Mouse (Mus musculus): ENCODE data around the gene Rnft2. TPM values are rescaled to one million over a fixed set of nuclear protein-coding genes. Genes with fewer than 3 reads are reported as not detected.

Rnft2 gene
- polyA plus RNA-seq, 1 experiment from 2014 or later = 0.96 TPM

DNA sequence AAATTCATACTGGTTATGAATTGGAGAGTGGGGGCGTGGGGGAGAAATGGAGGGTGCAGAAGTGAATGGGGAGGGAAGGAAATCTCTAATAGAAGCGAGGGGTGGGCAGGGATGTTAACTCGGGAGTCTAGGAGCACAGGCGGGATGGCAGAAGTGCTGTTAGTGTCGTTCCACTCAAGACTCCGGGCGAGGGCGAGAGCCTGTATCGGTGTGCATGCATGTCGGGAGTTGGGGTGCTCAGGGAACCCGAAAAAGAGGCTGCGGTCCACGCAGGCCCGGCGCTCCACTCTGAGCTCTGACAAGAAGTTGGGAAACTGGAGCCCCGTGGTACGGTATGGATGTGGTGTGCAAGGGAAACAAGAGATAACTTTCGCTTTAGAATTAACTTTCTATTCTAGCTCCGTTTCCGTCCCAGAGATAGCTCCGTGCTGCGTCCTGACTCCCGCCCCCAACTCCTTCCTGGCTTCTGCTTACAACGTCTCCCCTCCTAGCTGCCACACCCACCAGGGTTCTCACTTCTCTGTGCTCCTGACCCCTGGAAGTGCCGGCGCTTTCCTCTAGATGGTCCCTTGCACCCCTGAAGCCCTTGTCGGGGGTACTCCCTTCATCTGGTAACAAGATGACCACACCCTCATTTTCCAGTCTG lies 72.7 kb downstream of the Rnft2 start:
- no peak overlapping the region for H3K27ac ChIP-seq (ENCODE audit: low read length)
- H3K27me3 ChIP-seq (ENCODE audit: control insufficient read depth, insufficient read depth, low read length) = peaks cover 71% of the 10 kb centered on the region
- under 1% methylated on average over 27 of the region's 27 CpGs for WGBS
- H3K9ac ChIP-seq (ENCODE audit: low read length) = peak overlapping the region; percentile 35; the same call in 1 of the 2 replicates
- H3K4me2 ChIP-seq (ENCODE audit: low read depth, low read length) = peak overlapping the region; percentile 77
- H3K4me3 ChIP-seq (ENCODE audit: low read length) = peak overlapping the region; percentile 59
- H3K4me1 ChIP-seq (ENCODE audit: control insufficient read depth, insufficient read depth, low read length) = peaks cover 19% of the 10 kb centered on the region
- peaks cover 5% of the 10 kb centered on the region for H3K9me3 ChIP-seq (replicated peaks; ENCODE audit: control insufficient read depth, low read length)
- no peak for ATAC-seq (replicated peaks; ENCODE audit: extremely low read depth, insufficient read depth, low FRiP score)
- no peaks in the 10 kb centered on the region for H3K36me3 ChIP-seq (ENCODE audit: control insufficient read depth, insufficient read depth)

DNA sequence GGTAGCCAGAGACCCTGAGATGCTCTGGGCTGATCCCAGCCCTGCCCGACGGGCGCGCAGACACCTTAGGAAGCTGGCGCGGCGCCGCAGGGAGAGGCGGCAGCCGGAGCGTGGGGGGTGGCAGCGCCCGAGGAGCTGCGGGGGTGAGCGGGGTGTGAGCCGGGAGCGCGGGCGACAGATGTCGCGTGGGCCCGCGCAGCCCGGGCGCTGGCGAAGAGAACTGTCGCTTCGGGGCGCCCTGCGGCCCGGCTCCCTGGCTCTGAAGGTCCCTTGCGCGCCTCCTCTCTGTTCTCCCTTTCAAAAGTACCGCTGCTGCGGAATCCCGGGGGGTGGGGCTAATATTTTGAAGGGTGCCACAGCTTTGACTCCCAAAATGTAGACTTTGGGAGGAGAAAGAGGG lies 73.3 kb downstream of the Rnft2 start:
- H3K27me3 ChIP-seq (ENCODE audit: control insufficient read depth, insufficient read depth, low read length) = peaks cover 73% of the 10 kb centered on the region
- H3K4me2 ChIP-seq (ENCODE audit: low read depth, low read length) = peak overlapping the region; percentile 77
- peak overlapping the region; percentile 31 for H3K9ac ChIP-seq (ENCODE audit: low read length)
- WGBS = 1% methylated on average over 36 of the region's 36 CpGs
- H3K36me3 ChIP-seq (ENCODE audit: control insufficient read depth, insufficient read depth) = no peaks in the 10 kb centered on the region
- peaks cover 19% of the 10 kb centered on the region for H3K4me1 ChIP-seq (ENCODE audit: control insufficient read depth, insufficient read depth, low read length)
- H3K27ac ChIP-seq (ENCODE audit: low read length) = no peak overlapping the region
- H3K9me3 ChIP-seq (replicated peaks; ENCODE audit: control insufficient read depth, low read length) = peaks cover 5% of the 10 kb centered on the region
- ATAC-seq (replicated peaks; ENCODE audit: extremely low read depth, insufficient read depth, low FRiP score) = no peak
- H3K4me3 ChIP-seq (ENCODE audit: low read length) = peak overlapping the region; percentile 59

DNA sequence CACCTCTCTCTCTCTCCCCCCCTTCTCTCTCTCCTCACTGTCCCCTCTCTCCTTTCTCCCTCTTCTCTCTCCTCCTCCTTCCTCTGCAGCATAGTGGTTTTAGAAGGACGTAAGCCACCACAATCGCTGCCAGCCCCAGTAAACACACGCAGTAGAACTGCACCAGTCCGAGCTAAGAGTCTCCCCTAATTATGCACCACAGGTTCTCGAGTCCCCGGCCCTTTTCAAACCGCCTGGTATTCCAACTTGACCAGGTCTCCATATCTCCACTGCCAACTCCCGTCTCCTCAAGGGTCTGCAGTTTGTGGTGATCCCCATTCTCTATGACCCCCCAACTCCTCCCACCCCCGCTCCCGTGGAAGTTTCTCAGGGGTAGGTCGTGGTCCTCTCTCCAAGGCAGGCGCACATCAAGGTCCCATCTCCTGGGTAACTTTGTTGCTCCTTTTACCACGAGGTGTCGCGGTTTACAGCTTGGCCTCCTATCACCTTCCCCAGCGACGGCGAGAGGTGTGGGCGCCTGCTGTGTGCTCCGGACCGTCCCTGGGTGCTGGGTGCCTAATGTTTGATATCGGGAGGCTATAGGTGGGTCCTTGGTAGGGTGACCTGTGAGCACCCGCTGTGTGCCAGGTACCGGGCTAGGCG lies 73.9 kb downstream of the Rnft2 start:
- no peak overlapping the region for H3K9ac ChIP-seq (ENCODE audit: low read length)
- no peak for ATAC-seq (replicated peaks; ENCODE audit: extremely low read depth, insufficient read depth, low FRiP score)

GRCm38 (mm10) chr5:118169222-118170221 lies 75.4 kb downstream of the Rnft2 start:
- Histone ChIP-seq H3K4me3 (ENCODE audit: low read length) (peak overlapping the region; percentile 51), H3K36me3 (ENCODE audit: control insufficient read depth, insufficient read depth) (no peaks in the 10 kb centered on the region), H3K9ac (ENCODE audit: low read length) (peak overlapping the region; percentile 52), H3K9me3 (replicated peaks; ENCODE audit: control insufficient read depth, low read length) (no peaks in the 10 kb centered on the region), H3K27ac (ENCODE audit: low read length) (no peak overlapping the region), H3K4me2 (ENCODE audit: low read depth, low read length) (peak overlapping the region; percentile 73), H3K4me1 (ENCODE audit: control insufficient read depth, insufficient read depth, low read length) (peaks cover 17% of the 10 kb centered on the region), H3K27me3 (ENCODE audit: control insufficient read depth, insufficient read depth, low read length) (peaks cover 69% of the 10 kb centered on the region)
- peak; percentile 9; the same call in 1 of the 2 replicates for ATAC-seq (replicated peaks; ENCODE audit: extremely low read depth, insufficient read depth, low FRiP score)
- WGBS = under 1% methylated on average over 83 of the region's 117 CpGs

More for the DNA sequence above, 73.9 kb downstream of the Rnft2 start:
- Histone ChIP-seq H3K4me3 (ENCODE audit: low read length) (peak overlapping the region; percentile 59), H3K9me3 (replicated peaks; ENCODE audit: control insufficient read depth, low read length) (peaks cover 5% of the 10 kb centered on the region), H3K4me2 (ENCODE audit: low read depth, low read length) (peak overlapping the region; percentile 77), H3K27me3 (ENCODE audit: control insufficient read depth, insufficient read depth, low read length) (peaks cover 73% of the 10 kb centered on the region), H3K36me3 (ENCODE audit: control insufficient read depth, insufficient read depth) (no peaks in the 10 kb centered on the region), H3K27ac (ENCODE audit: low read length) (no peak overlapping the region), H3K4me1 (ENCODE audit: control insufficient read depth, insufficient read depth, low read length) (peaks cover 19% of the 10 kb centered on the region)
- WGBS = under 1% methylated on average over 25 of the region's 25 CpGs

GRCm38 (mm10) chr5:118167561-118167995 lies 77.3 kb downstream of the Rnft2 start:
- Histone ChIP-seq H3K36me3 (ENCODE audit: control insufficient read depth, insufficient read depth) (no peaks in the 10 kb centered on the region), H3K27ac (ENCODE audit: low read length) (no peak overlapping the region), H3K9ac (ENCODE audit: low read length) (no peak overlapping the region), H3K9me3 (replicated peaks; ENCODE audit: control insufficient read depth, low read length) (no peaks in the 10 kb centered on the region), H3K4me2 (ENCODE audit: low read depth, low read length) (no peak overlapping the region), H3K27me3 (ENCODE audit: control insufficient read depth, insufficient read depth, low read length) (peaks cover 55% of the 10 kb centered on the region), H3K4me3 (ENCODE audit: low read length) (no peak overlapping the region), H3K4me1 (ENCODE audit: control insufficient read depth, insufficient read depth, low read length) (peaks cover 15% of the 10 kb centered on the region)
- no peak for ATAC-seq (replicated peaks; ENCODE audit: extremely low read depth, insufficient read depth, low FRiP score)
- WGBS = 58% methylated on average over 8 of the region's 8 CpGs

DNA sequence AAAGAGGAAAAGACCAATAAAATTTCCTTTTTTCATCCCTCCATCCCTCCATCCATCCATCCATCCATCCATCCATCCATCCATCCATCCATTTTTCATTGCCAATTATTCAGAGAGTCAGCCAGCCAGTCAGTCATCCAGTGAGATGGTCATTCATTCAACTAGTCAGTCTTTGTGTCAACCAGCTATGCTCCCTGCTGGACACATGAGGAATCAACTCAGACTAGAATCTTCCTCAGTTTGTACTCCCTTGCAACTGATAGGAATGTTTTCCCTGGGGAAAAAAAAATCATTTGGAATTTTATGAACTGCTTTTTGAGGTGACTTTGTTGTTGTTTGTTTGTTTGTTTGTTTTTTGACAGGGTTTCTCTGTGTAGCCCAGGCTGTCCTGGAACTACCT lies 79.5 kb downstream of the Rnft2 start:
- Histone ChIP-seq H3K9ac (ENCODE audit: low read length) (no peak overlapping the region), H3K27ac (ENCODE audit: low read length) (no peak overlapping the region), H3K4me3 (ENCODE audit: low read length) (no peak overlapping the region), H3K27me3 (ENCODE audit: control insufficient read depth, insufficient read depth, low read length) (peaks cover 53% of the 10 kb centered on the region), H3K9me3 (replicated peaks; ENCODE audit: control insufficient read depth, low read length) (no peaks in the 10 kb centered on the region), H3K4me1 (ENCODE audit: control insufficient read depth, insufficient read depth, low read length) (0 out of 2 replicates have a peak, but pooled peaks cover 4% of the 10 kb centered on the region), H3K4me2 (ENCODE audit: low read depth, low read length) (no peak overlapping the region), H3K36me3 (ENCODE audit: control insufficient read depth, insufficient read depth) (no peaks in the 10 kb centered on the region)
- no peak for ATAC-seq (replicated peaks; ENCODE audit: extremely low read depth, insufficient read depth, low FRiP score)

- H3K27ac ChIP-seq (ENCODE audit: low read length) = no peak within 1 kb of the TSS
- H3K9ac ChIP-seq (ENCODE audit: low read length) = no peak within 1 kb of the TSS
- H3K36me3 ChIP-seq (ENCODE audit: control insufficient read depth, insufficient read depth) = no peaks in the 10 kb centered on the region
- peaks cover 58% of the 10 kb centered on the region for H3K27me3 ChIP-seq (ENCODE audit: control insufficient read depth, insufficient read depth, low read length)
- H3K9me3 ChIP-seq (replicated peaks; ENCODE audit: control insufficient read depth, low read length) = no peaks in the 10 kb centered on the region
- H3K4me1 ChIP-seq (ENCODE audit: control insufficient read depth, insufficient read depth, low read length) = 0 out of 2 replicates have a peak, but pooled peaks cover 4% of the 10 kb centered on the region
- ATAC-seq (replicated peaks; ENCODE audit: extremely low read depth, insufficient read depth, low FRiP score) = no peak
- H3K4me2 ChIP-seq (ENCODE audit: low read depth, low read length) = no peak within 1 kb of the TSS
- H3K4me3 ChIP-seq (ENCODE audit: low read length) = no peak within 1 kb of the TSS
- WGBS = 59% methylated on average over 12 of the region's 12 CpGs
Observed at GRCm38 (mm10) chr5:118164581-118164980, 80.3 kb downstream of the Rnft2 start, which contains the start of gene Hrk. Gene Hrk, plus strand, starts transcription at chr5:118164648.

GRCm38 (mm10) chr5:118160691-118161090 lies 84.2 kb downstream of the Rnft2 start:
- no peak overlapping the region for H3K4me2 ChIP-seq (ENCODE audit: low read depth, low read length)
- no peaks in the 10 kb centered on the region for H3K4me1 ChIP-seq (ENCODE audit: control insufficient read depth, insufficient read depth, low read length)

More at GRCm38 (mm10) chr5:118160691-118161090, 84.2 kb downstream of the Rnft2 start:
- Histone ChIP-seq H3K36me3 (ENCODE audit: control insufficient read depth, insufficient read depth) (no peaks in the 10 kb centered on the region), H3K27me3 (ENCODE audit: control insufficient read depth, insufficient read depth, low read length) (peaks cover 38% of the 10 kb centered on the region), H3K9ac (ENCODE audit: low read length) (no peak overlapping the region), H3K4me3 (ENCODE audit: low read length) (no peak overlapping the region), H3K27ac (ENCODE audit: low read length) (no peak overlapping the region), H3K9me3 (replicated peaks; ENCODE audit: control insufficient read depth, low read length) (no peaks in the 10 kb centered on the region)
- no peak for ATAC-seq (replicated peaks; ENCODE audit: extremely low read depth, insufficient read depth, low FRiP score)
- WGBS = 33% methylated on average over 4 of the region's 4 CpGs
